Mouse (Mus musculus): ENCODE results near the gene Sod1. TPM values are rescaled to one million over a fixed set of nuclear protein-coding genes. Genes with fewer than 3 reads are reported as not detected.
"Not testable (repeated sequence)": the region's sequence is repeated elsewhere in the genome, so short reads cannot be mapped to it uniquely, and the experiment has no call there.

Sod1 gene
- polyA plus RNA-seq, 1 experiment from 2014 or later, result 765 TPM

GRCm38 (mm10) chr16:90203226-90203962 is 17.2 kb upstream of the Sod1 start:
- Histone ChIP-seq H3K36me3 (ENCODE audit: control insufficient read depth, insufficient read depth) (no peaks in the 10 kb centered on the region), H3K27me3 (ENCODE audit: control insufficient read depth, insufficient read depth, low read length) (no peaks in the 10 kb centered on the region), H3K9me3 (replicated peaks; ENCODE audit: control insufficient read depth, low read length) (no peaks in the 10 kb centered on the region), H3K27ac (ENCODE audit: low read length) (no peak overlapping the region), H3K4me3 (ENCODE audit: low read length) (no peak overlapping the region), H3K4me1 (ENCODE audit: control insufficient read depth, insufficient read depth, low read length) (peaks cover 7% of the 10 kb centered on the region; the same call in 1 of the 2 replicates), H3K4me2 (ENCODE audit: low read depth, low read length) (no peak overlapping the region), H3K9ac (ENCODE audit: low read length) (no peak overlapping the region)
- no peak for ATAC-seq (replicated peaks; ENCODE audit: extremely low read depth, insufficient read depth, low FRiP score)
- WGBS, result 72% methylated on average over 6 of the region's 6 CpGs

DNA sequence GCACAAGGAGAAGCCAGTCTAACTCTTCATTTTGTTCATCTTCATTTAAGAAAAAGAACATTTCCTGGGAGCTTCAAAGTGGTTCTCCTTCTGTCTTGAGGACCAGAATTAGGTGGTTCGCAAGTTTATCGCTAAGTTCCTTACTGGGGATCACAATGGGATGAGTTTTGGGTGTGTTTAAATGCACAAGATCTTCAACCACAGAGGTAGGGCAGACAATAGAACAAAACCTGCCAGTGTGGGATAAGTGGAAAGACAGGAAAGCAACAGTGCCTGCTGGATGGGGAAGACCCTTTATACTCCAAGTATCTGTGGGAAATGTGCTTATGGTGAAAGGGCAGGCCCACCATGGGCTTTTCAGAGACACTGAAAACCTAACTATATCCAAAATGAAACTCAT is 15.7 kb upstream of the Sod1 start:
- ATAC-seq (replicated peaks; ENCODE audit: extremely low read depth, insufficient read depth, low FRiP score), result no peak
- Histone ChIP-seq H3K27ac (ENCODE audit: low read length) (no peak overlapping the region), H3K9ac (ENCODE audit: low read length) (no peak overlapping the region), H3K4me1 (ENCODE audit: control insufficient read depth, insufficient read depth, low read length) (peaks cover 7% of the 10 kb centered on the region; the same call in 1 of the 2 replicates), H3K36me3 (ENCODE audit: control insufficient read depth, insufficient read depth) (no peaks in the 10 kb centered on the region), H3K4me3 (ENCODE audit: low read length) (no peak overlapping the region), H3K27me3 (ENCODE audit: control insufficient read depth, insufficient read depth, low read length) (no peaks in the 10 kb centered on the region), H3K4me2 (ENCODE audit: low read depth, low read length) (no peak overlapping the region), H3K9me3 (replicated peaks; ENCODE audit: control insufficient read depth, low read length) (no peaks in the 10 kb centered on the region)
- WGBS, result 96% methylated on average over 2 of the region's 2 CpGs

- no peak for ATAC-seq (replicated peaks; ENCODE audit: extremely low read depth, insufficient read depth, low FRiP score)
- Histone ChIP-seq H3K36me3 (ENCODE audit: control insufficient read depth, insufficient read depth) (no peaks in the 10 kb centered on the region), H3K27me3 (ENCODE audit: control insufficient read depth, insufficient read depth, low read length) (no peaks in the 10 kb centered on the region), H3K9ac (ENCODE audit: low read length) (no peak overlapping the region), H3K4me3 (ENCODE audit: low read length) (no peak overlapping the region), H3K4me2 (ENCODE audit: low read depth, low read length) (no peak overlapping the region), H3K9me3 (replicated peaks; ENCODE audit: control insufficient read depth, low read length) (no peaks in the 10 kb centered on the region), H3K4me1 (ENCODE audit: control insufficient read depth, insufficient read depth, low read length) (no peaks in the 10 kb centered on the region), H3K27ac (ENCODE audit: low read length) (no peak overlapping the region)
- 68% methylated on average over 3 of the region's 3 CpGs for WGBS
These were observed 11.6 kb upstream of the Sod1 start for GRCm38 (mm10) chr16:90208996-90209395.

GRCm38 (mm10) chr16:90210717-90211116 is 9.8 kb upstream of the Sod1 start:
- H3K27me3 ChIP-seq (ENCODE audit: control insufficient read depth, insufficient read depth, low read length), result no peaks in the 10 kb centered on the region
- H3K4me1 ChIP-seq (ENCODE audit: control insufficient read depth, insufficient read depth, low read length), result no peaks in the 10 kb centered on the region
- no peak for ATAC-seq (replicated peaks; ENCODE audit: extremely low read depth, insufficient read depth, low FRiP score)
- H3K27ac ChIP-seq (ENCODE audit: low read length), result no peak overlapping the region
- no peak overlapping the region for H3K9ac ChIP-seq (ENCODE audit: low read length)
- WGBS, result 61% methylated on average over 10 of the region's 10 CpGs
- H3K4me2 ChIP-seq (ENCODE audit: low read depth, low read length), result no peak overlapping the region
- H3K4me3 ChIP-seq (ENCODE audit: low read length), result no peak overlapping the region
- no peaks in the 10 kb centered on the region for H3K36me3 ChIP-seq (ENCODE audit: control insufficient read depth, insufficient read depth)
- no peaks in the 10 kb centered on the region for H3K9me3 ChIP-seq (replicated peaks; ENCODE audit: control insufficient read depth, low read length)

- Histone ChIP-seq H3K9me3 (replicated peaks; ENCODE audit: control insufficient read depth, low read length) (no peaks in the 10 kb centered on the region), H3K4me2 (ENCODE audit: low read depth, low read length) (no peak overlapping the region), H3K4me1 (ENCODE audit: control insufficient read depth, insufficient read depth, low read length) (0 out of 2 replicates have a peak, but pooled peaks cover 3% of the 10 kb centered on the region), H3K9ac (ENCODE audit: low read length) (no peak overlapping the region), H3K36me3 (ENCODE audit: control insufficient read depth, insufficient read depth) (no peaks in the 10 kb centered on the region), H3K27ac (ENCODE audit: low read length) (no peak overlapping the region), H3K27me3 (ENCODE audit: control insufficient read depth, insufficient read depth, low read length) (no peaks in the 10 kb centered on the region), H3K4me3 (ENCODE audit: low read length) (no peak overlapping the region)
- ATAC-seq (replicated peaks; ENCODE audit: extremely low read depth, insufficient read depth, low FRiP score), result no peak
- 57% methylated on average over 8 of the region's 8 CpGs for WGBS
These were observed 8.8 kb upstream of the Sod1 start for GRCm38 (mm10) chr16:90211767-90212166.

DNA sequence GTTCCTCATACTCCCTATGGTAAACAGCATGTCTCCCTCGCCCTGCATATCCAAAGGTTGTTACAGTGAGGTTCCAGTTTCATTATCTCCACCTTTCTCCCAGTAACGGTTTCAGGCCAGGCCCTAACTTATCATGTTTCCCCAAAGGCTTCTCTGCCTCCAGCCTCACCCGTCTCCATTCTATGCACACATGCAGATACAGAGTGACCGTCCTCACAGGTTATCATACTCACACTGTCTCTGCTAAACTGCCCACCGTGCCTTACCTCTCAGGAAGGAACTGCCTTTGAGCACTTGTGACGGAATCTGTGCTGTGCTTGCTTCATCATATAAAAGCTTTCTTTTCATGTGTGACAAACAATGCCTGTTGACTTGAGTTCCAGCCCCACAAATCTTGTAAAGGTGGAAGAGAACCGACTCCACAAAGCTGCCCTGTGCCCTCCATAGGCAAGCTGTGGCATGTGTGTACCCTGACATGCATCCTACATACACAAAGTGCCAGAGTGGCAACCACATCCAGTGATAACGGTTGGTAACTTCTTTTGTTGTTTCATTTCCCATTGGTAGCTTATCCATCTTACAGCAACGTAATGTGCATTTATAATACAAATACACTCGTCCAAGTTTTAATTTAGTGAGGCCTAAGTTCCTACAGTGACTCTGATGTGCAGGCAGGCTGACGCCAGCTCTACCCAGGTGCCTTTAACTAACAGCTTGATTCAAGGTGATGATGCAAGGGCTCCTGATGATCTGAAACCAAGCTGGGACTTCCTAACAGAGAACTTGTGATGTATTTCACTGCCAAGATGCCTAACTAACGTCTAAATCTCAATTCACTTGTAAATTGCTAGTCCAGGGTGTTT is 6.8 kb upstream of the Sod1 start:
- WGBS, result 69% methylated on average over 12 of the region's 12 CpGs
- no peak for ATAC-seq (replicated peaks; ENCODE audit: extremely low read depth, insufficient read depth, low FRiP score)
- Histone ChIP-seq H3K27ac (ENCODE audit: low read length) (no peak overlapping the region), H3K9ac (ENCODE audit: low read length) (no peak overlapping the region), H3K4me2 (ENCODE audit: low read depth, low read length) (no peak overlapping the region), H3K36me3 (ENCODE audit: control insufficient read depth, insufficient read depth) (no peaks in the 10 kb centered on the region), H3K27me3 (ENCODE audit: control insufficient read depth, insufficient read depth, low read length) (no peaks in the 10 kb centered on the region), H3K4me1 (ENCODE audit: control insufficient read depth, insufficient read depth, low read length) (0 out of 2 replicates have a peak, but pooled peaks cover 3% of the 10 kb centered on the region), H3K4me3 (ENCODE audit: low read length) (no peak overlapping the region), H3K9me3 (replicated peaks; ENCODE audit: control insufficient read depth, low read length) (no peaks in the 10 kb centered on the region)

DNA sequence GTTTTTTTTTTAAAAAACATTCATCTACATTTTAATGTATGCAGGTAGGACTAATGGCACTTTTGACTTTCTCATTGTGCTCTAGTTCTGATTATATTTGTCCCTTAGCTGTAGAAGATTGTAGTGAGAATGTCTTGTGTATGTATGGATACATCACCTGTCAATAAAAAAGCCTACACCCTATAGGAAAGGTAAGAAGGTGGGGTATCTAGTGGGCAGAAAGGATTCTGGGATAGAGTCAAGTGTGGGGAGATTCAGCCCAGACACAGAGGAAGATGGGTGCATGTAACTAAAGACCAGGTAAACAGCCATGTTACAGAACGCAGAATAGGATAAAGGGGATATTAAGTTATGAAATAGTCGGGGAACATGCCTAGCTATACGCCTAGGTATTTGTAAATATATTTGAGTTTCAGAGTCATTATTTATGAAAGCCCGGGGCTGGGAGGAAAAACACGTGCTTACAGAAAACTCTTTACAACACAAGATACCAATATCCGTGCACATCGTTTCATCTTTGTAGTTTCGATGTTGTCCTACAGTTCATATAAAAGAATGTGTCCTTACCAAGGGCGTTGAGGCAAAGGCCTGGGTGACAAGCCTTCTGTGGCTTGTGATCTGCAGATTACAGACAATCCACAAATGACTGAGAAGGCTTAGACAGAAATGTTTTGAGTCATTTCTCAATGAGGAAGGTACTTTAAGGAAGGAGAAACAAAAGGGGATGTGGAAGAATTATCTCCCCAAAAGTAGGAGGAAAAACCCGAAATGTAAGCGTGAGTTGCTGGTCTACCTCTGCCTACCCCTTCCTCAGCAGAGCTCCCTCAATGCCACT is 5.6 kb upstream of the Sod1 start:
- Histone ChIP-seq H3K4me3 (ENCODE audit: low read length) (no peak overlapping the region), H3K27me3 (ENCODE audit: control insufficient read depth, insufficient read depth, low read length) (no peaks in the 10 kb centered on the region), H3K9me3 (replicated peaks; ENCODE audit: control insufficient read depth, low read length) (no peaks in the 10 kb centered on the region), H3K36me3 (ENCODE audit: control insufficient read depth, insufficient read depth) (no peaks in the 10 kb centered on the region), H3K27ac (ENCODE audit: low read length) (no peak overlapping the region), H3K4me2 (ENCODE audit: low read depth, low read length) (no peak overlapping the region), H3K4me1 (ENCODE audit: control insufficient read depth, insufficient read depth, low read length) (0 out of 2 replicates have a peak, but pooled peaks cover 3% of the 10 kb centered on the region), H3K9ac (ENCODE audit: low read length) (no peak overlapping the region)
- ATAC-seq (replicated peaks; ENCODE audit: extremely low read depth, insufficient read depth, low FRiP score), result no peak
- WGBS, result 88% methylated on average over 11 of the region's 11 CpGs

DNA sequence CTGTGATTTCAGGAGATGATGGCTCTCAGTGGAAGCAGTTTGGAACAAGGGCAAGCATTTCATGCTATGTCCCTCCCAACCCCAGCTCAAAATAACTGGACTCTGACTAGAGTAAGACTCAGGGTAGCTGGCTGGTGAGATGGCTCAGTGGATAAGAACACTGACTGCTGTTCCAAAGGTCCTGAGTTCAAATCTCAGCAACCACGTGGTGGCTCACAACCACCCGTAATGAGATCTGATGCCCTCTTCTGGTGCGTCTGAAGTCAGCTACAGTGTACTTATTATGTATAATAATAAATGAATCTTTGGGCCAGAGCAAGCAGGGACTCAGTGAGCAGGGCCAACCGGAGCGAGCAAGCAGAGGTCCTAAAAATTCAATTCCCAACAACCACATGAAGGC is 4.7 kb upstream of the Sod1 start:
- WGBS, result 88% methylated on average over 5 of the region's 5 CpGs
- H3K4me2 ChIP-seq (ENCODE audit: low read depth, low read length); H3K4me1 ChIP-seq (ENCODE audit: control insufficient read depth, insufficient read depth, low read length); H3K9ac ChIP-seq (ENCODE audit: low read length); H3K27ac ChIP-seq (ENCODE audit: low read length); ATAC-seq (replicated peaks; ENCODE audit: extremely low read depth, insufficient read depth, low FRiP score); H3K9me3 ChIP-seq (replicated peaks; ENCODE audit: control insufficient read depth, low read length); H3K27me3 ChIP-seq (ENCODE audit: control insufficient read depth, insufficient read depth, low read length); H3K4me3 ChIP-seq (ENCODE audit: low read length); H3K36me3 ChIP-seq (ENCODE audit: control insufficient read depth, insufficient read depth): not testable (repeated sequence)
